Mouse (Mus musculus): ENCODE measurements around the gene Apoa2. TPM values are rescaled to one million over a fixed set of nuclear protein-coding genes. Genes with fewer than 3 reads are reported as not detected.
"Not testable (repeated sequence)": the region's sequence is repeated elsewhere in the genome, so short reads cannot be mapped to it uniquely, and the experiment has no call there.

Gene Apoa2
- total RNA-seq, 2 experiments from 2014 or later = 1.7 TPM; not detected in 1

DNA sequence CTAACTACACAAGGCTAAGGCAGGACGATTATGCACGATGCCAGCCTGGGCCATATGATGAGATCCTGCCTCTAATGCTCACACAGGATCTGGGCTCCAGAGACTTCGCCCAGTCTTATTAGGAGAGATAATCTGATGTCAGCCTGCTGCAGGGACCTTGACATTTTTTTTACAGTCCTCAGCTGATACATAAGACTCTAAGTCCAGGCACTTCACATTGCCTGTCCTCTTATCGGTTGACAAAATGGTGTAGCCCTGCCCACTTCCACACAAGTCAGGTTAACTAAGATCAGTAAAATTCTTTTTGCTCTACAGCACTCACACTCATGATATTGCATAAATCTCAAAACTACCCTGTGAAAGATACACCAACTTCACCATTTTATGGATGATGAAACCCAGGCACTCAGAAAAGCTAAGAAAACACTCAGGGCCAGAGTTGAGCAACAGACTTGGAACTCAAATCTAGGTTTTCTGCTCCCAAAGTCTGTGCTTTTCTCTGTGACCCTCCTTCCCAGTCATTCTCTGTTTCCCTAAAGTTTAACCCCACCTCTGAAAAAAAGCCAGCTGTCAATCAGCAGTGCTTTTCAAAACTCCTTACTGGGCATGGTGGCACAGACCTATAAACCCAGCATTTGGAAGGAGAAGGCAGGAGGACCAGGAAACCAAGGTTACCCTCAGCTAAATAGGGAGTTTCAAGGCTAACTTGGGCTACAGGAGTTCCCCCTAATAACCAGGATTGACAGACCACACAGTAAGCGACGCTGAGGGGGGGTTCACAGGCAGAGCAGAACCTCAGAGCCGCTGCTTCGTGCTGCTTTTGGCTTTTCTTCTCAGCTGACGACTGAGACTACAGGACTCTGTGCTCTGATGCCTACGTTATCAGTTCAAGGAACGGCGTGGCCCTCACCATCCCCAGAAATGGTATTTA is 8.2 kb downstream of the Apoa2 start:
- DNase-seq = no peak
- intact Hi-C loops (cut with DNase I) = no loop called here

DNA sequence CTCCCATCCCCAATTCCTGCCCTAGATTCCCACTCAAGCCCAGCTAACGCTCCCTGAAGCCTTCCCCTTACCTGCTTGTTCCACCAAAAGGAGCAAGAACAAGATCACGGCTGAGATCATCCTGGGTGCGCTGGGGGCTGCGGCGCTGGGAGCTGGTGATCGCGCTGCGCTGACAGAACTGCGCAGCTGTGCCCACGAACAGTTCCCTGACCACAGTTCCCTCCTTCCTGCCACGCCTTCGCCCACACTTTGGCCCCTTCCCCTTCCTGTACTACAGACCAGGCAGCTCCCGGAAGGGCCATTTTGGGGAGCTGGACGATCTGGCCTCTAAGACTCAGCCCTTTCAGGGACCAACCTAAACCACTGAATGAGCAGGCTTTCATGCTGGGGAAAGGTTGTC is 9.3 kb downstream of the Apoa2 start, which contains the start of gene Fcer1g:
Gene Fcer1g (minus strand): TSS at position 240 of the 400 bp plus-strand sequence.
- no peak for DNase-seq
- intact Hi-C loops (cut with DNase I) = no loop called here

DNA sequence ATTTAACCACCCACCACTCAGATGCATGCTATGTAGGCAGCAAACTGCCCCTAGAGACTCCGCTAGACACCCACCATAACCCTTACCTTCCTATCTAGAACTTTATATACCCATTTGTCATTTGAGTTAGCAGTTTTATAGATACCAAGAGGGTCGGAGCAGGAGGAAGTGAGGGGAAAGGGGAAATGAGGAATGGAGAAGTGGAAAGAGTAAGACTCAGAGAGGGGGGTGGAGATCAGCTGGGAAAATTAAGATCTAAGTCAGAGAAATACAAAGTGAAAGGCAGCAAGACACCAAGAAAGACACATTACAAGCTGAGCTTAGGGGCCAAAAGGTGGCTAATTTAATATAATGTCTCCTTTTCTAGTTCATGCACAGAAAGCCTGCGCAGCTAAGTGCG is 9.7 kb downstream of the Apoa2 start:
- intact Hi-C loops (cut with DNase I) = no loop called here
- DNase-seq = no peak

DNA sequence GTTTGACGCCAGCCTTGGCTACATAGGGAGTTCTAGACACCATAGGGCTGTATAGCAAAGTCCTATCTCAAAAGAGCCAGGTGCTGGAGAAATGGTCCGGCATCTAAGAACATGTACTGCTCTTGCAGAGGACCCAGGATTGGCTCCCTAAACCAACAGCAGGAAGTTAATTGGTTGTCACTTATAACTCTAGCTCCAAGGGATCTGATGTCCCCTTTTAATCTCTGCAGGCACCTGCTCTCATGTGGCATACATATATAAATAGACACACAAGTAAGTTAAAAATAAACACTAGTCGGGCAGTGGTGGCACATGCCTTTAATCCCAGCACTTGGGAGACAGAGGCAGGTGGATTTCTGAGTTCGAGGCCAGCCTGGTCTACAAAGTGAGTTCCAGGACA is 10.9 kb downstream of the Apoa2 start:
- intact Hi-C loops (cut with DNase I) = no loop called here
- DNase-seq = no peak

DNA sequence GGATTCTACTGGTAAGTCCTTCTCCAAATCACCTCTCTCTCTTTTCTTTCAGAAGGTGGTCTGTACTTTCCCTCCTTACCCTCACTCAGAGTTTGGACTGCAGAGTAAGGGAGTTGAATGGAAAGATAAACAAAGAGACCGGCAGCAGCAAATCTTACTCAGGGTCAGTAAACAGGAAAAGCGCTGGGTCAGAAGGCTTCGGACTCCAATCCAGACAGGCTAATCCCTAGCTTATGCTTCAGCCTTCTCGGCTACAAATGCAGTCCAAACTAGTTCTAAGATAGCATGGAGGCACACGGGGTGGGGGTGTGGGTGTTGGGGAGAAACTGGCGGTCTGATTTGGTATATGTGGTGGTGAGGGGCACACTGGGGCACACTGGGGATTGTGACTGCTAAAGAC is 12.6 kb downstream of the Apoa2 start:
- intact Hi-C loops (cut with DNase I) = no loop called here
- no peak for DNase-seq

DNA sequence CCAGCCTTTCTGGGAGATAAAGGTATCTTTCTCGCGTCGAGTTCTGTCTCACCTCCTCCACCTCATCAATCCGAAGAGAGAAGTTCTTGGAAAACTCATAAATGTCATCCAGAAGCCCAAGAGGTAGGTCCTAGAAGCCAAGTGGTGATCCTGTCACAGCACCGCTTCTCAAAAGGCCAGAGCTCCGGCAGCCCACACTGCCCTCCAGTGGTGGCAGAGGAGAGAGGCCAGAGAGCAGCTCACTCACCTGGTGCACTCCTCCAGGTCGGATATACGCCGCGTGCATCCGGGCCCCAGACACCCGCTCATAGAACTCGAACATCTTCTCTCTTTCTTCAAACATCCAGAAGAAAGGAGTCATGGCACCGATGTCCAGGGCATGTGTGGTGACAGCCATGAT is 13.6 kb downstream of the Apoa2 start:
- DNase-seq = peak in 1 of 2 experiments; percentile 41
- intact Hi-C loops (cut with DNase I) = no loop called here

DNA sequence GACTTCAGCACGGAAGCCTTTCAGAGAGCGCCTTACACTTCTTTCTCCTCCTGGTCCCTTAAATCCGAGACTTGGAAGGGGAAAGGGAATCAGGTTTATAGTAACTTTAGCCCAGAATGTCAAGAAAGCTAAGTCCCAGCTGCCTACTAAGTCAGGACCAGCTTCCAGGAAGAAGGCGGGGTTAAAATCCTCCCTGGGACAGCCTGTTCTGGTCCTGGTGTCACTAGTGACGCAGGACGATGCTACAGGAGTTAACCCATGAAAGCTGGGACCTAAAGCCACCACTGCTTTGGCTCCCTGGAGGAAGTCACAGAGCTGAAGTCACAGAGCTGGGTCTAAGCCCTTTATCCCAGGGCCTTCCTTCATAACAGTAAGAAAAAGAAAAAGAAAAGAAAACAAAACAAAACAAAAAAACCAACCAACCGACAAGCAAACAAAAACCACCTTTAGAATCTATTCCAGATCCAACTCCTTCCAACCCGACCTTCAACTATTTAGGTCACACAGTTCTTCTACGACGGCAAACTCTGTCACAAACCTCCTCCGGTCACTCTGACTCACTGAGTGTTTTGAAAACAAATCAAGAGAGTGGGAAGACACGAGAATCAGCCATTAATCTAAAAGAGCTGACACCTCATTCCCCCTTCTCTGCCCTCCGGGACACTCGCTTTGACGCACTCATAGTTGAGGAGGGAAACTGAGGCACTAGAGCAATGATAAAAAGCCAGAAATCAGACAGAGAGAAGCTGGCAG is 15.3 kb downstream of the Apoa2 start:
- intact Hi-C loops (cut with DNase I) = no loop called here
- peak in 1 of 2 experiments; percentile 63 for DNase-seq

DNA sequence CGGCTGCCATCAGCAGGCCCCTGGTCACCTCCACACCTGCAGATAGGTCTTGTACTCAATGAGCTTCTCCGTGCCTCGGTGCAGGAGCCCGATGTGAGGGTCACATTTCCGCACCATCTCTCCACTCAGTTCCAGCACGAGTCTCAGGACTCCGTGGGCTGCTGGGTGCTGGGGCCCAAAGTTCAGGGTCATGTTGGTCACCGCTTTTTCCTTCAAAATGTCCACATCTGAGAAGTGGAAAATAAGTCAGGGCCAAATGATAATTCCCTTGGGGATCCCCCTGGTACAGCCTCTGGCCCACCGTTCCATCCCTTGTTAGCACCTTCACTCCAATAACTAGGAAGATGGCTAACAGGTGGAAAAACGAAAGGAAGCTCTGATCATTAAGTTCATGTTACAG is 16.1 kb downstream of the Apoa2 start:
- intact Hi-C loops (cut with DNase I) = no loop called here
- DNase-seq = no peak

DNA sequence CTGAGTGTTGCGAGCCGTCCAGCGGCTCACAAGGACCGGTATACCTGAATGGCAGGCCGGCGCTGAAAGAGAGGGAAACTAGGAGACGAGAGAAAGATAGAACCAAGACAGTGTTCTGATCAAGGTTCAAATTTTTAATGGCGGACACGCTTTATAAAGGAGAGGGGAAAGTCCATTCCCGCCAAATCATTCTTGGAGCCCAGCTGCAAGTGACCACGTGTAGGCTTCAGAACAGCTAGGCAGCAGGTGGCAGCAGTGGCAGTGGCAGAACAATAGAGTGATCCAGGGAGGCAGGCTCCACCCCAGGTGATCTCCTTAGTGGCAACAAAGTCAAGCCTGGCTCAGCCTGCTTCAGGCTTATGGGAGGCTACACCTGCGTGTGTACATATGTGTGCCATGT is 17.1 kb downstream of the Apoa2 start:
- DNase-seq; intact Hi-C loops (cut with DNase I): not testable (repeated sequence)

DNA sequence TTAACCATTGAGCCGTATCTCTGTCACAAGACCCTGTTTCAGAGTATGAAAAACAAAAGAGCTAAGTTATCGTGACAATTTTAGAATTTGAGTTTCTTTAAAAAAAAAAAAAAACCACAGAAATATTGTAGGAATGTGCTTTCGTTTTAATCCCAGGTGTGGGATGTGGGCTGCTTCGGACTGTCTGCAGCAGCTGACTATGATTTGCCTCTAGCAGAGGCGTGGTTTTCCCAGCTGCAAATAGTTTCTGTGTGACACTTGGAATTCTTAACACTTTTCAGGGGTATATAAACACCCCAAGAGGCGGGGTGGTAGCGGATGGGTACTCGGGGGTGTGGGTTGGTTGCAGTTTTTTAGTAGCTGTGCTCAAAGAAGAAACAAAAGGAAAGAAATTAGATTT is 20.5 kb downstream of the Apoa2 start:
- no peak for DNase-seq
- intact Hi-C loops (cut with DNase I) = no loop called here

DNA sequence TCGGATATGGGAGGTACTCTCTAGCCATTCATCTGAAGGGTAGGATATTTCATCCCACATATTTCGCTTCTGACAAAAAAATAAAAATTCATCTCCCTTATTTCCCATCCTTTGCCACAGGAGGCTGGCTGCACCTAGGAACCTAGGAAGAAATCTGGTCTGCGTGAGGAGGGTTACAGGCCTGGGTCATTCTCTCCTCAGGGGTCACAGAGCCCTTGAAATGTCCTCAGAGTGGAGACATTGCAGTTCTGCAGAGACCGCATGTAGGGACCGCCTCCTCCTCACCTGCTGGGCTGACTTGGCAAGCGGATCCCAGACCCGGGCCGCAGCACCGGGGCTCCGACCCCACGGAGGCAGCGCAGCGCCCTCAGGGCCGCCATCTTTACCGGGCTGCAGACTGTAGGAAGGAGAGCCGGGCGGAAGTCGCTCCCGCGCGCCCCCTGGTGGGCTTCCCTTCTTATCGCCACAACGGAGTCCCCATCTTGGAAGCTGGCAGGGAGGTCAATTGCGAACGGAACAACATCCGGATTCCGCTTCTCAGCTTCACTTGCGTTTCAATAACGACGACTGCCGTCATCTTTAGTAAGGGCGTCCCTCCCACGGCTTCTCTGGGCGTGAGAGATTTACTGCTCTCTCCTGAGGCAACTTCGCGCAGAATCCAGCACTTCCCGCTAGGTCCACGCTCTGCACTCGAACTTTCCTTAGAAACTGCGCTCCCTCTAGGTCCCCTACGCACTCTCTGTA is 22.0 kb downstream of the Apoa2 start:
- intact Hi-C loops (cut with DNase I) = loop anchor here (2.0 kb wide), 1 partner anchor 24 kb away; the partner anchor contains the start of gene Tomm40l
- DNase-seq = peak; percentile 95 to 96

DNA sequence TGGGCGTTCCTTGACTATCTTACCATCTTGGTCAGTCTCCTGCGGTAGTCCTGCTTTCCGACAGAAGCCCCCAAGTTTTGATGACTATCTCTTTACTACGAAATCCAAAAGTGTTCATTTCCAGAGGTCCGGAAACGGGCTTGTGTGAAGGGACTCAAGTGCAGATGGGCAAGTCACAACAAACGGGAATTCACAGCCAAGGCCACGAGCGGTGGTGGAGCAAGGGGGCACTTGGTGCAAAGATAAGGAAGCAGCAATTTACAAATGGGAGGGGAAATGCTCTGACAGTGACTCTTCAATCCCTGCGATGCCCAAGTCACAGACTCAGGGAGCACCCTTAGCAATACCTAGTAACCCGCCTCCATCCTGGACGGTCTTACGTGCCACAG is 22.6 kb downstream of the Apoa2 start:
- DNase-seq = no peak
- intact Hi-C loops (cut with DNase I) = loop anchor here (2.0 kb wide), 1 partner anchor 25 kb away; the partner anchor contains the start of gene Tomm40l

DNA sequence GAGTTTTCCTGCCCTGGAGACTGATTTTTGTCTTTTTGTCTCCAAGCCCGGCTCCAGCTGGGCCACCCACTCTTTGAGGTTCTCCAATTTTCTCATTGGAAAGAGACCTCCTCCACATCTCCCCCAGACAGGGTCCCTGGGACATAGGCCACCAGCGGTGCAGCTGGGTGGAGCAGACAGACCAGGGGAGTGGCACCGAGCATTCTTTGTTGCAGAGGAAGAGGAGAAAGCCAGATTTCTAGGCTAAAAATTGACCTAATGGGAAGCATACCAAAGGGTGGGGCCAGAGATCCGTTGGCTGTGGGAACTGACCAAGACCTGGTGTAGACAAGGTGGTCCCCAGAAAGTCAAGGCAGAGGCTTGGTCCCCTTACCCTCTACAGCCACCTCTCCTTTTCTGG is 23.1 kb downstream of the Apoa2 start:
- intact Hi-C loops (cut with DNase I) = loop anchor here (2.0 kb wide), 1 partner anchor 25 kb away; the partner anchor contains the start of gene Tomm40l
- no peak for DNase-seq

DNA sequence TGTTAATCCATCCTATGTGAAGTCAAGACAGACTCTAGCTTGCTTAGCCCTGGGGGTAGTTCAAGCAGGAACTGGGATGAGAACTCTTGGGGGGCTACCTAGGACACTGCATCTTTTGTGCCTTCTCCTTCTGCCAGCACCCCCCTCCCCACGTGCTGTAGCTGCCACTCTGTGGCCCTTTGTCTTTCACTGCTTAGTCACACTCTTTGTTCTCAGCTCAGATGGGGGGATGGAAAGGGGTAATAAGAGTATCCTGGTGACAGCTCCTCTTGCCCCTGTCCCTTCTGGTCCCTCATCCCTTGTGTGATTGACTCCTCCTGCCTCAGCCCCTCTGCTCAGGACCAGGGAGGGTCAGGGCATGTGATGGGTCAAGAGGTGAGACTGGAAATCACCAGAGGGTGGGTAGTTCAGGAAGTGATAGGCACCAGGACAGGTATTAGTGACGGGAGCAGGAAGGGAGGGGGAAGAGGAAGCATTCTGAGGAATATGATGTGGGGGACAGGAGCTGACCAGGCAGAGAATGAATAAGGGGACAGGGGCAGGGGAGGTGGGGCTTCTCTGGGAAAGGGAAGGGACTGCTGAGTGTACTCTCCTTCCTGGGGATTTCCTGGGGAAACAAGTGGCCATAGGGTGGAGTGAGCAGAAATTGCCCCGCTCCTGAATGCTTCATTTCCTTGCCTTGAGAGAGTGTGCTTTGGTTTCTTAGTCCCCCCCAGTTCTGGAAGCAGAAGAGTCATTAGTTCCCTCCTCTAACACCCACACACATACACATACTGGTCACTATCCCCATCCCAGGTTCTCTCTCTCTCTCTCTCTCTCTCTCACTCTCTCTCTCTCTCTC is 23.8 kb downstream of the Apoa2 start:
- intact Hi-C loops (cut with DNase I) = no loop called here
- no peak for DNase-seq

DNA sequence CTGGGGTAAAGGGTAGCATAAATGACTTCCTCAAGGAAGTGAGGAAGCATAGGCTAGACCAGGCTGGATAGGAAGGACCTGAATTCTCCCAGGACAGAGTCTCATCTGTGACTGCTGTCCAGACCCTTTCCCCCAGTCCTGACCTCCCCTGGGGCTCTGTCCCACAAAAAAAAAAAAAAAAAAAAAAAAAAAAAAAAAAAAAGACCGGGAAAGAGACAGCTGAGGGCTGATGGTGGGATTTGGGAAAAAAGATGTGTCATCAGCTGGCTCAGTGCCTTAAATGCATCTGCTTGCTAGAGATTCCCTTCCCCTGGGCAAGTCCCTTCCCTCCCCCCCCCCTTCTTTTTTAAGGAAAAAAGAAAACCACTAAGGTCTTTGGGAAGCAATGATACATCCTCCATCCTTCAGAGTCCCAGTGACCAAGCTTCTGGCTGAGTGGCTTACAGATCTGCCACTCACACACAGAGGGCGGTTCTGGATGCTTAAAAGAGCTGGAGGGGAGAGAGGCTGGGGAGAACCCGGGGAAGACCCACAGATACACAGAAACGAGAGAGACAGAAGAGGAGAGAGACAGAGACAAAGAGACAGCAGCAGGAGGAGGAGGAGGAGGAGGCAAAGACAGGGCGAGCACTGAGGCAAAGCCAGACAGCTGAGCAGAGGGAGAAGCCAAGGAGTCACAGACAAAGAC is 25.2 kb downstream of the Apoa2 start, which contains the start of gene Adamts4:
Gene Adamts4 (plus strand): TSS at position 509 of the 688 bp plus-strand sequence.
- intact Hi-C loops (cut with DNase I) = no loop called here
- peak in 1 of 2 experiments; percentile 37 for DNase-seq

DNA sequence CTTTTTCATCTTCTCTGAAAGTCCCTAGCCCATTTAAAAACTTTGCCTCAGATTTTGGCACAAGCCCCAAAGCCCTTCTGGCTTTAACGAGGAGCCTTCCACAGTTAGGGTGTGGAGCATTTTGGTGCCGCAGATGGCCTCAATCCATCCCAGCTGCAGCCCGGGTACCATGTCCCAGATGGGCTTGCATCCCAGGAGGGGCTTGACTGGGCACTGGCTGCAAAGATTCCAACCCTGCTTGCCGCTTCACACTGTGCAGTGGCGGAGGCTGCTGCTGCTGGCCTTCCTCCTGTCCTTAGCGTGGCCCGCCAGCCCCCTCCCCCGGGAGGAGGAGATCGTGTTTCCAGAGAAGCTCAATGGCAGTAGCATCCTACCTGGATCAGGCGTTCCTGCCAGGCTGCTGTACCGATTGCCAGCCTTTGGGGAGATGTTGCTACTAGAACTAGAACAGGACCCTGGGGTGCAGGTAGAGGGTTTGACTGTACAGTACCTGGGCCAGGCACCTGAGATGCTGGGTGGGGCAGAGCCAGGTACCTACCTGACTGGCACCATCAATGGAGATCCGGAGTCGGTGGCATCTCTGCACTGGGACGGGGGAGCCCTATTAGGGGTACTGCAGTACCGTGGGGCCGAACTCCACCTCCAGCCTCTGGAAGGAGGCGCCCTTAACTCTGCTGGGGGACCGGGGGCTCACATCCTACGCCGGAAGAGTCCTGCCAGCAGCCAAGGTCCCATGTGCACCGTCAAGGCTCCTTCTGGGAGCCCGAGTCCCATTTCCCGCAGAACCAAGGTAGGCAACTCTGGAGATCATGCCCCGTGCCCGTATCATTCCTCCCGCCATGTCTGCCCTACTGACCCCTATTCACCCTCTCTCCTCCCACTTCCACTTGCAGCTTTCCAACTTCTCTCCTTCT is 26.1 kb downstream of the Apoa2 start, which contains the start of gene Ndufs2:
Gene Ndufs2 (minus strand): TSS at position 709 of the 914 bp plus-strand sequence.
- intact Hi-C loops (cut with DNase I) = no loop called here
- DNase-seq = no peak

DNA sequence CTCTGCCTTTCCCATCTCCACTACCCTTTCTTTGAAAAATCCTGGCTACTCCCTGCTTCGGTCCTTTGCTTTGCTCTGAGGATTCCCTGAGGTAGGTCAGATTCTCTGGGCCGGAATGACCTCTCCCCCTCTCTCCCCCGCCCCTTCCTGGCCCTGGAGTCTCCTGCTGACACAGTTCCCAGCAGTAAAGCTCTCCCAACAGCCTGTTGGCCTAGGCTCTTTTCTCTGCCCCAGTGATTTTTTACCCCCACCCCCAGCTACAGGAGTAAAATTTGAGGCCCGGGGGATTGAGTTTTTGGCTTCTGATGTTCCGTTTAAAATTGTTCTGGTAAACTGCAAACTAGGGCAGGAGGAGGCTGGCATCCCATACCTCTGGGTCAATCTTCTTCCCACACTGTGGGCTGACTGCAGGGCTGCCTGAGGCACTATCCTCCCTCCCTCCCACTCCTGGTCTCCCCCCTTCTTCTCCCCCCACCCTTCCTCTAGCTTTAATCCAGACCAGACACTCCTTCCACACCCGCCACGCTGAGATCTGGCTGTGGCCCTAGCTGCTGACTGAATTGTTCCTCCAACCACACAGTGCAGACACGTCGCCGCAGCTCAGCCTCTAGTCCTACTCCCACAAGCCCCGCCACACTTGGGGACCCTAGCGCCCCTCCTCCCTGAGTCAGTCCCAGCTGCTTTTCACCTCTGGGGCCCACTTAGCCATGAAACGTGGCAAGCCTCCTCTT is 26.9 kb downstream of the Apoa2 start:
- no peak for DNase-seq
- intact Hi-C loops (cut with DNase I) = no loop called here

Measured in gastrocnemius, postnatal 36 days (tissue).